Mouse (Mus musculus): ENCODE results near the gene Cpne7. TPM values are rescaled to one million over a fixed set of nuclear protein-coding genes. Genes with fewer than 3 reads are reported as not detected.
"Not testable (repeated sequence)": the region's sequence is repeated elsewhere in the genome, so short reads cannot be mapped to it uniquely, and the experiment has no call there.

Gene Cpne7
- total and polyA plus RNA-seq, 3 experiments, result not detected

DNA sequence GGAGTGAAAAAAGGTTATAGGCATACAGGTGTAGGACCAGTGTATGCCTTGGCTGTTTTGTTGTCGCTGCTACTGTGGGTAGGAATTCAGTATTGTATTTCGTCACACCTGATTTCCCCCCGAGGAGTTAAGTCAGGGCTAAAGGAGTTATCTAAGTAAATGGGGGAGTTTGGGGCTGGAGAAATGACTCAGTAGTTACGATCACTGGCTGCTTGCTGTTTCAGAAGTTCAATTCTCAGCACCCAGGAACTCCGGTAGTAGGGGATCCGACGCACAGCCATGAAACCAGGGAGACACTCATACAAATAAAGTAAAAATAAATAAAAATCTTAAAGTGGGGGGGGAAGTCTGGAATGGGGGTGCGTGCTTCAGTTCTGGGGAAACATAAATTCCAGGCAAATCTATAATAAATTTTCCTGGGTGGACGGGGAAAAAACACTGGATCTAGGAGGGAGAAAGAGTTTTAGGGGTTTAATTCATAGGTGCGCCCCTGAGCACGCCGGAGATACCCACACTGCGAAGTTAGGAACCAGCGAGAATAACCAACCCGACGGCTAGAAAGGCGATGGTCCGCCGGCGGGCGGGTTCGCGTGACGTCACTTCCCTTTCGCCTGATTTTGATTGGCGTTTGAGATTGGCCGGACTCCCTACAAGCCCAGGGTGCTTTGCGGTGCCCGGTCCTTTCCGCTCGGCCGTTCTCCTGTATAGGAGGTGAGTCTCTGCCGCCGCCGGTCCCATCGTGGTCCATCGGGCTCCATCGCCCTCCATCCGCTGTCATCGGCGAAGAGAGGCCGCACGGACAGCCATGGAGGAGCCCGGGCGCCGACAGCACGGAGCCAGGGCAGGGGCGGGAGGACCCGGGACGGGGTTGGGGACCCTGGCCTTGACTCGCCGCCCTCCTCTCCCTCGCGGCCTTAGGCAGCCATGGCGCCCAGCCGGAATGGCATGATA lies 15.2 kb upstream of the Cpne7 start, which contains the start of gene Rpl13 (continued):
- TF ChIP-seq CHD1 (IDR thresholded peaks at IDR 0.05; ENCODE audit: low read depth, low read length), result peak; percentile 84; the same call in 1 of the 2 replicates

DNA sequence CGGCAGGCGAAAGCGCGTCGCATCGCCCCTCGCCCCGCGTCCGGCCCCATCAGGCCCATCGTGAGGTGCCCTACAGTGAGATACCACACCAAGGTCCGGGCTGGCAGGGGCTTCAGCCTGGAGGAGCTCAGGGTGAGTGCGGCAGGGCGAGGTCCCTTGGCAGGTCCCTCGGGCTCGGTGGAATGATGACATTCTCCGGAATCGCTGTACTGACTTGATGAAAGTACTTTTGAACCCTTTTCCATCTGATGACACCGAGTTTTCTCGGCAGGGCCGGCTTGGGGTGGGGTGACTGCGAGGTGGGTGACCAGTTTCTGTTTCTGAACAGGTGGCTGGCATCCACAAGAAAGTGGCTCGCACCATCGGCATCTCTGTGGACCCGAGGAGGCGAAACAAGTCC lies 14.3 kb upstream of the Cpne7 start:
- Histone ChIP-seq H3K36me3 (replicated peaks in 1 of 2; ENCODE audit: control insufficient read depth in 1 of 2, insufficient read depth in 1 of 2, low read length in 1 of 2) (peaks cover 29 to 39% of the 10 kb centered on the region in 2 experiments), H3K9ac (ENCODE audit: insufficient read depth, low read depth) (peak overlapping the region; percentile 97), H3K27ac (ENCODE audit: insufficient read depth, low read depth) (peak overlapping the region; percentile 72), H3K4me3 (replicated peaks in 1 of 3; ENCODE audit: low read depth in 2 of 3, low read length in 2 of 3, poor library complexity in 1 of 3) (peak overlapping the region; percentile 90 to 99 (median 97)), H3K4me1 (ENCODE audit: control insufficient read depth in 1 of 2, insufficient read depth in 2 of 2) (peaks cover 3 to 18% of the 10 kb centered on the region in 2 experiments), H3K79me2 (replicated peaks; ENCODE audit: control insufficient read depth, extremely low read depth, insufficient read depth, poor library complexity, severe bottlenecking) (peaks cover 22% of the 10 kb centered on the region)
- H3K27me3 ChIP-seq (replicated peaks); DNase-seq (ENCODE audit: extremely low read depth); H3K9me3 ChIP-seq (replicated peaks; ENCODE audit: low read length); dilution Hi-C loops (cut with MboI; ENCODE audit: extremely low pct_ligation_motif_present, extremely low pct_unique_long_range_greater_than_20kb, low sequenced_read_pairs); H3K4me2 ChIP-seq (ENCODE audit: insufficient read depth, low read depth, poor library complexity, severe bottlenecking): not testable (repeated sequence)
- in situ Hi-C loops (cut with MboI; ENCODE audit: low pct_ligation_motif_present, low pct_unique_long_range_greater_than_20kb, low sequenced_read_pairs), result loop anchor here (10.0 kb wide), 1 partner anchor 198 kb away; no protein-coding TSS in a partner anchor

DNA sequence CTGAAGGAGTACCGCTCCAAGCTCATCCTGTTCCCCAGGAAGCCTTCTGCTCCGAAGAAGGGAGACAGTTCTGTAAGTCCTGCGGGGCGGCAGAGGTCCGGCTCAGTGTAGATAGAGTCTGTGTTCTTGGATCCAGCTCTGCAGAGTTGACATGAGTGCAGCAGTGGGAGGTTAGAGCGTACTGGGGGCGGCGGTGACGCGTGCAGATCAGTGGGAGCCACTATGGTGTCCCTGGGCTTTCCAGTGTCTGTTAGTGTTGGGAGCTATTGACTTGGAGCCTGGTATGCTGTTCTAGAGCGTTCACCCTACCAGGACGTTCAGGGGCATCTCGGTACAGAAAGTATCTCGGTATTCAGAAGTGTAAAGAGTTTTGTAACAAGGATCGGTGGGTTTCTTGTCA lies 13.9 kb upstream of the Cpne7 start:
- H3K27ac ChIP-seq (ENCODE audit: insufficient read depth, low read depth), result peak overlapping the region; percentile 72

DNA sequence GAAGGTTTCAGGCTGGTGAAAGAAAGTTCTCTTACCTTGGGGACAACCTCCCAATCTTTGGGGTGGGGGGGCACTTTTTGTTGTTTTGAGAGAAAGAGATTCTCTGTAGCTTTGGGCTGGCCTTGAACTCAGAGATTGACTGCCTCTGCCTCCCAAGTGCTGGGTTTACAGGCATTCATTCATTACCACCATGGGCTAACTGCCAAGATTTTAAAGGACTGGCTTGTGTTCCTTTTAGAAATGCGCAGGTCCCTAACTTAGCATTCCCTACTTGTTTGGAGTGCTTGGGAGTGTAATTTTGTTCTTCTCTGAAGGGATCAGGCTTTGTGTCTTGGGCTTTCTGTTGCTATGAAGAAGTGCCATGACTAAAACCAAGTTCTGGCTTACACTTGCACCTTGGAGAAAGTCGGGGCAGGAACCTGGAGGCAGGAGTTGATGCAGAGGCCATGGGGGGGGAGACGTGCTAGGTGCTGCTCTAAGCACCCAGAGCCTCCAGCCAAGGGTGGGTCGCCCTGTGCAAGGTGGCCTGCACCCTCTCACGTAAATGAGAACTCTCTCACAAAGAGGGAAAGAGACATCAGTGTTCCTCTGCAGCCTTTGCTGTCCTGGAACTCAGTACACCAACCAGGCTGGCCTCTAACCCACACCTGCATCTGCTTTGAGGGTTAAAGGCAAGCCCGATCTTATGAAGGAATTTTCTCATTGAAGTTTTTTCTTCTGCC lies 13.0 kb upstream of the Cpne7 start:
- in situ Hi-C loops (cut with MboI; ENCODE audit: low pct_ligation_motif_present, low pct_unique_long_range_greater_than_20kb, low sequenced_read_pairs), result loop anchor here (10.0 kb wide), 1 partner anchor 199 kb away; no protein-coding TSS in a partner anchor
- H3K27me3 ChIP-seq (replicated peaks), result peaks cover 4% of the 10 kb centered on the region
- H3K4me1 ChIP-seq (ENCODE audit: control insufficient read depth in 1 of 2, insufficient read depth in 2 of 2), result peaks cover 3 to 18% of the 10 kb centered on the region in 2 experiments
- H3K4me3 ChIP-seq (replicated peaks in 1 of 3; ENCODE audit: low read depth in 2 of 3, low read length in 2 of 3, poor library complexity in 1 of 3), result peak overlapping the region; percentile 90 to 99 (median 97)
- H3K4me2 ChIP-seq (ENCODE audit: insufficient read depth, low read depth, poor library complexity, severe bottlenecking), result peak overlapping the region; percentile 96
- H3K9ac ChIP-seq (ENCODE audit: insufficient read depth, low read depth), result peak overlapping the region; percentile 97
- dilution Hi-C loops (cut with MboI; ENCODE audit: extremely low pct_ligation_motif_present, extremely low pct_unique_long_range_greater_than_20kb, low sequenced_read_pairs), result no loop called here
- H3K36me3 ChIP-seq (replicated peaks in 1 of 2; ENCODE audit: control insufficient read depth in 1 of 2, insufficient read depth in 1 of 2, low read length in 1 of 2), result peaks cover 27 to 32% of the 10 kb centered on the region in 2 experiments
- peaks cover 22% of the 10 kb centered on the region for H3K79me2 ChIP-seq (replicated peaks; ENCODE audit: control insufficient read depth, extremely low read depth, insufficient read depth, poor library complexity, severe bottlenecking)
- 0 out of 2 replicates have a peak, but pooled peaks have one; percentile 13 for TF ChIP-seq MYC (IDR thresholded peaks at IDR 0.05; ENCODE audit: low read depth, low read length)
- TF ChIP-seq EP300 (IDR thresholded peaks at IDR 0.05; ENCODE audit: low read length), result no peak
- no peaks in the 10 kb centered on the region for H3K9me3 ChIP-seq (replicated peaks; ENCODE audit: low read length)
- DNase-seq (ENCODE audit: extremely low read depth), result no peak
- no peak overlapping the region for H3K27ac ChIP-seq (ENCODE audit: insufficient read depth, low read depth)

More for the DNA sequence above, 13.9 kb upstream of the Cpne7 start:
- peak overlapping the region; percentile 97 for H3K9ac ChIP-seq (ENCODE audit: insufficient read depth, low read depth)
- peaks cover 3 to 18% of the 10 kb centered on the region in 2 experiments for H3K4me1 ChIP-seq (ENCODE audit: control insufficient read depth in 1 of 2, insufficient read depth in 2 of 2)
- peaks cover 27 to 35% of the 10 kb centered on the region in 2 experiments for H3K36me3 ChIP-seq (replicated peaks in 1 of 2; ENCODE audit: control insufficient read depth in 1 of 2, insufficient read depth in 1 of 2, low read length in 1 of 2)
- H3K4me3 ChIP-seq (replicated peaks in 1 of 3; ENCODE audit: low read depth in 2 of 3, low read length in 2 of 3, poor library complexity in 1 of 3), result peak overlapping the region; percentile 90 to 99 (median 97)
- TF ChIP-seq MEF2A (IDR thresholded peaks at IDR 0.05; ENCODE audit: borderline replicate concordance, low read depth, low read length) (no peak), CTCF (conservative IDR thresholded peaks at IDR 0.05 in 1 of 2, IDR thresholded peaks at IDR 0.05 in 1 of 2; ENCODE audit: low read depth in 2 of 2, low read length in 2 of 2) (no peak), SIN3A (IDR thresholded peaks at IDR 0.05; ENCODE audit: low read length) (no peak), E2F4 (IDR thresholded peaks at IDR 0.05; ENCODE audit: insufficient replicate concordance, low read depth, low read length) (no peak), CHD1 (IDR thresholded peaks at IDR 0.05; ENCODE audit: low read depth, low read length) (no peak), PAX5 (IDR thresholded peaks at IDR 0.05; ENCODE audit: low read length) (no peak), ZKSCAN1 (IDR thresholded peaks at IDR 0.05; ENCODE audit: borderline replicate concordance, low read depth, low read length) (no peak), SMC3 (IDR thresholded peaks at IDR 0.05; ENCODE audit: low read depth, low read length) (no peak), MAX (IDR thresholded peaks at IDR 0.05; ENCODE audit: low read length) (no peak)
- no peaks in the 10 kb centered on the region for H3K9me3 ChIP-seq (replicated peaks; ENCODE audit: low read length)
- no peaks in the 10 kb centered on the region for H3K27me3 ChIP-seq (replicated peaks)
- in situ Hi-C loops (cut with MboI; ENCODE audit: low pct_ligation_motif_present, low pct_unique_long_range_greater_than_20kb, low sequenced_read_pairs), result loop anchor here (10.0 kb wide), 1 partner anchor 198 kb away; no protein-coding TSS in a partner anchor
- dilution Hi-C loops (cut with MboI; ENCODE audit: extremely low pct_ligation_motif_present, extremely low pct_unique_long_range_greater_than_20kb, low sequenced_read_pairs), result no loop called here
- peaks cover 22% of the 10 kb centered on the region for H3K79me2 ChIP-seq (replicated peaks; ENCODE audit: control insufficient read depth, extremely low read depth, insufficient read depth, poor library complexity, severe bottlenecking)
- H3K4me2 ChIP-seq (ENCODE audit: insufficient read depth, low read depth, poor library complexity, severe bottlenecking), result peak overlapping the region; percentile 96
- peak; percentile 24 for DNase-seq (ENCODE audit: extremely low read depth)

All from CH12.LX (cell line).